Mouse (Mus musculus) Patski (cell line): ENCODE data around the gene Rbm45. TPM values are rescaled to one million over a fixed set of nuclear protein-coding genes. Genes with fewer than 3 reads are reported as not detected.

ENCODE experiments used
- ATAC-seq: fragments of 100-300 bp; one replicate; pipeline ENCODE4 v1.8.0; 2021
- CTCF ChIA-PET: fragments of 350-600 bp; sonication (Branson Sonifier 250); formaldehyde crosslinking; loops from one replicate; lab custom pipeline; 2022; ENCODE audit warnings: inconsistent platforms; lab: Charles Lee
- POLR2A ChIA-PET: fragments of 350-600 bp; sonication (Branson Sonifier 250); formaldehyde crosslinking; loops from one replicate; lab custom pipeline; 2022; ENCODE audit warnings: antibody characterized with exemption, inconsistent platforms; lab: Charles Lee
- DNase-seq: peaks from one replicate; pipeline ENCODE4 v3.0.0-alpha.2; 2011; ENCODE audit warnings: low read depth, low spot score
- H3K27me3 ChIP-seq: fragments of 371-371 bp; one replicate; pipeline ENCODE4 v1.5.1; 2021
- CTCF ChIP-seq: fragments of 100-300 bp; IDR thresholded peaks from one replicate; pipeline ENCODE4 v1.5.1; 2021
- in situ Hi-C: fragments of 300-500 bp; cut with MboI; formaldehyde crosslinking; loops from 3 replicates; pipeline ENCODE4 v1.11.1; 2018; ENCODE audit warnings: low pct_unique_long_range_greater_than_20kb, mixed read lengths
- polyA plus RNA-seq: library from polyadenylated mRNA; unstranded; gene quantifications from one replicate; pipeline ENCODE4 v1.2.3, GENCODE M21; 2021

Gene Rbm45
- polyA plus RNA-seq, 1 experiment from 2014 or later, result 40.0 TPM

GRCm38 (mm10) chr2:76418142-76418518 lies 48.3 kb downstream of the Rbm45 start:
- in situ Hi-C loops, result no loop called here
- ChIA-PET POLR2A (no interaction called here), CTCF (no interaction called here)
- DNase-seq, result no peak
- H3K27me3 ChIP-seq, result no peaks in the 10 kb centered on the region
- no peak for ATAC-seq
- no peak for TF ChIP-seq CTCF

- POLR2A ChIA-PET, result no interaction called here
- ATAC-seq, result no peak
- CTCF ChIA-PET, result no interaction called here
- H3K27me3 ChIP-seq, result no peaks in the 10 kb centered on the region
- TF ChIP-seq CTCF, result no peak
- in situ Hi-C loops, result no loop called here
- no peak for DNase-seq
These were observed 51.7 kb downstream of the Rbm45 start for GRCm38 (mm10) chr2:76421411-76421924.

GRCm38 (mm10) chr2:76426816-76427215 lies 57.0 kb downstream of the Rbm45 start:
- no peaks in the 10 kb centered on the region for H3K27me3 ChIP-seq
- no peak for TF ChIP-seq CTCF
- ChIA-PET POLR2A (interaction anchor here (0.6 kb wide), 1 partner anchor 549 kb away, joined by 3 read pairs; no protein-coding TSS in a partner anchor), CTCF (no interaction called here)
- in situ Hi-C loops, result no loop called here
- DNase-seq, result no peak
- ATAC-seq, result no peak

GRCm38 (mm10) chr2:76429318-76429717 lies 59.5 kb downstream of the Rbm45 start:
- no peak for ATAC-seq

GRCm38 (mm10) chr2:76429855-76430254 lies 60.1 kb downstream of the Rbm45 start:
- ATAC-seq (no peak), DNase-seq (no peak)
- CTCF ChIA-PET, result interaction anchor here (0.6 to 0.9 kb wide), 2 partner anchors 17 to 188 kb away, joined by 3 read pairs; no protein-coding TSS in a partner anchor
- H3K27me3 ChIP-seq, result no peaks in the 10 kb centered on the region
- POLR2A ChIA-PET, result interaction anchor here (0.7 kb wide), 1 partner anchor 47 kb away, joined by 3 read pairs; no protein-coding TSS in a partner anchor
- in situ Hi-C loops, result no loop called here
- TF ChIP-seq CTCF, result no peak

More at GRCm38 (mm10) chr2:76429318-76429717, 59.5 kb downstream of the Rbm45 start:
- DNase-seq, result no peak
- H3K27me3 ChIP-seq, result no peaks in the 10 kb centered on the region
- in situ Hi-C loops, result no loop called here
- TF ChIP-seq CTCF, result no peak
- CTCF ChIA-PET, result interaction anchor here (0.6 to 0.9 kb wide), 2 partner anchors 18 to 189 kb away, joined by 3 read pairs; no protein-coding TSS in a partner anchor
- POLR2A ChIA-PET, result interaction anchor here (0.7 kb wide), 1 partner anchor 48 kb away, joined by 3 read pairs; no protein-coding TSS in a partner anchor

- POLR2A ChIA-PET, result no interaction called here
- no peak for TF ChIP-seq CTCF
- CTCF ChIA-PET, result no interaction called here
- DNase-seq (no peak), ATAC-seq (no peak)
- no peaks in the 10 kb centered on the region for H3K27me3 ChIP-seq
- in situ Hi-C loops, result no loop called here
These were observed 60.8 kb downstream of the Rbm45 start for GRCm38 (mm10) chr2:76430539-76430938.

Other genes starting within 250 kb of the Rbm45 start
- 0.04 TPM for gene Pde11a, start 31.2 kb upstream of the Rbm45 start, polyA plus RNA-seq
- gene Cyct, start 9.5 kb upstream of the Rbm45 start, polyA plus RNA-seq, result not detected
- gene Osbpl6, start 36.5 kb downstream of the Rbm45 start, polyA plus RNA-seq, result 10.5 TPM